Mouse (Mus musculus): ENCODE measurements around the gene Neil3. TPM values are rescaled to one million over a fixed set of nuclear protein-coding genes. Genes with fewer than 3 reads are reported as not detected.
"Not testable (repeated sequence)": the region's sequence is repeated elsewhere in the genome, so short reads cannot be mapped to it uniquely, and the experiment has no call there.

Neil3 gene
- polyA plus RNA-seq, 1 experiment from 2014 or later = 43.0 TPM

DNA sequence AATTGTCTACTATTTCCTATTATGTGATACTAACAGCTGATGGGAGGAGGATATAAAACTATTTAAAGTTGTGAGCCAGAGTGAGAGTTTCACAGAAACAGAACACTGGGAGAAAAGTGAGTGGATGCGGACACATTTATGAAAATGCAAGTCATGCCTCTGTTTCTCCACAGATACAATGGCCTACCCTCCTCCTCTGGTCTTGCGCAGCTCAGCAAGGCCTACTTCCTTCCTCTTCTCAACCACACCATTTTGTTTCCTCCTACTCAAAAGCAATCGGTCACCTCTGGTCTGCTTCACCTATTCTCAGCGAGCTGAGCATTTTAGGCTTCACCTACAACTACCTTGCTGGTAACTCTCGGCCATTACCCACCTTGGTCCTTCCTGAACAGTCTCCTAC lies 34.0 kb downstream of the Neil3 start:
- Histone ChIP-seq H3K4me2 (no peak overlapping the region), H3K36me3 (peaks cover 7% of the 10 kb centered on the region), H3K9me3 (no peaks in the 10 kb centered on the region), H3K27ac (no peak overlapping the region), H3K27me3 (no peaks in the 10 kb centered on the region), H3K9ac (no peak overlapping the region), H3K4me1 (no peaks in the 10 kb centered on the region), H3K4me3 (no peak overlapping the region)
- WGBS = 92% methylated on average over 5 of the region's 5 CpGs
- no peak for ATAC-seq (ENCODE audit: borderline replicate concordance, extremely low read depth, low FRiP score, low TSS enrichment)

DNA sequence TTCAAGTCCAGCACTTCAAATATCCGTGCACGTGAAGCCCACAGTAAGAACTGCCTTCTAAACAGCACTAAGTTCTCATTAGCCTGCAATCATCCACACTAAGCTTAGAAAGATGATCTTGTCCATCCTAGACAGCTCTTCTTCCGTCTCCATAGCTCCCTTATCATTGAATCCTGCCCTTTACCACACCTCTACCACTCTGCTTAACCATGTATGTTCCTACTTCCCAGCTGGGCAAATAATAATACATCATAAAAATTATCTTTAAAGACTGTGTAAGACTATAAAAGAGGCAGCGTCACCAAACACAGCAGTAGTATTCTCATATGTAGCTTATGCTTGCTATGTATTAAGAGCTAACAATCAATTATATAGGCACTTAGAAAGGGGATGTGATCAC lies 35.2 kb downstream of the Neil3 start:
- Histone ChIP-seq H3K27me3 (no peaks in the 10 kb centered on the region), H3K9ac (no peak overlapping the region), H3K9me3 (no peaks in the 10 kb centered on the region), H3K4me3 (no peak overlapping the region), H3K27ac (no peak overlapping the region), H3K4me2 (no peak overlapping the region), H3K36me3 (peaks cover 13% of the 10 kb centered on the region), H3K4me1 (no peaks in the 10 kb centered on the region)
- no peak for ATAC-seq (ENCODE audit: borderline replicate concordance, extremely low read depth, low FRiP score, low TSS enrichment)
- WGBS = 84% methylated on average over 4 of the region's 4 CpGs

- no peaks in the 10 kb centered on the region for H3K9me3 ChIP-seq
- H3K4me1 ChIP-seq = no peaks in the 10 kb centered on the region
- no peak overlapping the region for H3K4me3 ChIP-seq
- H3K27me3 ChIP-seq = no peaks in the 10 kb centered on the region
- no peak overlapping the region for H3K9ac ChIP-seq
- WGBS = 85% methylated on average over 3 of the region's 3 CpGs
- H3K4me2 ChIP-seq = no peak overlapping the region
- no peak for ATAC-seq (ENCODE audit: borderline replicate concordance, extremely low read depth, low FRiP score, low TSS enrichment)
- no peak overlapping the region for H3K27ac ChIP-seq
- H3K36me3 ChIP-seq = peaks cover 13% of the 10 kb centered on the region
Measured at GRCm38 (mm10) chr8:53600826-53601225, 38.0 kb downstream of the Neil3 start.

DNA sequence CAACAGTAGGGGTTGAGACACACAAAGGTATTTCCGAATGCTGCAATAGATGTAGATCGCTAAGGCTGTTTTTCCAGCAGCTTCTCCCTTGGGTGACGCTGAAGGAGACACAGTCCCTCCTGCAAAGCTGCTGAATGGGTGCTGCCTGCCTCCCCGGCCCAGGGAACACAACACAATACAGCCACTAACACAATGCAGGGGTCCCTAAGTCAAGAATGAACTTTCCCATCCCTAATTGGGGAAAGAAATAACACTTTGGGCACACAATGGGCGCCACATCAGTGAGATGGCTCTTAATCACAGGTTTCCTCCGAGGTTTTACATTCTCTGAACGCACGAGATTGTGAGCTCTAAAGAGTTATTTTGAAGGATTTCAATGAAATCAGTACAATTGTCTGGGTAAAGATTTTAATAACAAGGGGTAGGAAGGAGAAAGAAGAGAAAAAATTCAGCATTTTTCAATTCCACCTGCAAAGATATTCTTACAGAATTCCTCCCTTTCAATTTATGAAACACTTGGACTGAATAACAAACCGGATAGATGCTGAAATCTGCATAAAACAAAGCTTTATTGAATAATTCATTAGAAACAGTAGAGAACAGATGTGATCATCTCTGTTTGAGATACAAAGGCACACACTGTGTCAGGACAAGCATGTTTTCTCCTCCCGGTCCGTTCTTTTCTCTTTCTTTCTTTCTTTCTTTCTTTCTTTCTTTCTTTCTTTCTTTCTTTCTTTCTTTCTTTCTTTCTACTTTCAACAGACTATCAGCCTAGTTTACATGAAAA lies 38.6 kb downstream of the Neil3 start:
- H3K27me3 ChIP-seq = no peaks in the 10 kb centered on the region
- H3K4me3 ChIP-seq = no peak overlapping the region
- no peaks in the 10 kb centered on the region for H3K9me3 ChIP-seq
- no peak for ATAC-seq (ENCODE audit: borderline replicate concordance, extremely low read depth, low FRiP score, low TSS enrichment)
- no peak overlapping the region for H3K27ac ChIP-seq
- no peak overlapping the region for H3K4me2 ChIP-seq
- 92% methylated on average over 11 of the region's 11 CpGs for WGBS
- no peak overlapping the region for H3K9ac ChIP-seq
- H3K4me1 ChIP-seq = no peaks in the 10 kb centered on the region
- H3K36me3 ChIP-seq = peaks cover 13% of the 10 kb centered on the region

DNA sequence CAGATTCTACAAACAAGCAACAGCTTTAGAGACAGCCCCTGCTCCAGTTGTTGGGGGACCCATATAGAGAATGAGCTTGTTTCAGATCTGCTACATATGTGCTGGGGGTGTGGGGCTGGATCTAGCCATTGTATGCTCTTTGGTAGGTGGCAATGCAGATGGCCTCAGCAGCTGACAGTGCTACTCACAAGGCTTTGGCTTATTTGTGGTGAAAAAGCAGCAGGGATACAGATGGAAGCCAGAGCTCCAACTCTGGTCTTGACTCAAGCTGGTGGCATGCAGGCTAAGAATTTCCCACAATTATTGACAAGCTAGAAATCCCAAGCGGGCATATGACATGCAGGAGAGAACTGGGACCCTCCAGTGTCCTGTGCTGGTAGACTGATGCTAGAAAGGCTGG lies 40.8 kb downstream of the Neil3 start:
- peaks cover 13% of the 10 kb centered on the region for H3K36me3 ChIP-seq
- no peak overlapping the region for H3K27ac ChIP-seq
- H3K9ac ChIP-seq = no peak overlapping the region
- no peaks in the 10 kb centered on the region for H3K27me3 ChIP-seq
- WGBS = 77% methylated on average over 1 of the region's 1 CpGs
- H3K4me3 ChIP-seq = no peak overlapping the region
- no peaks in the 10 kb centered on the region for H3K4me1 ChIP-seq
- ATAC-seq (ENCODE audit: borderline replicate concordance, extremely low read depth, low FRiP score, low TSS enrichment) = no peak
- H3K9me3 ChIP-seq = no peaks in the 10 kb centered on the region
- no peak overlapping the region for H3K4me2 ChIP-seq

GRCm38 (mm10) chr8:53591777-53592176 lies 47.1 kb downstream of the Neil3 start:
- Histone ChIP-seq H3K36me3 (no peaks in the 10 kb centered on the region), H3K9me3 (no peaks in the 10 kb centered on the region), H3K4me1 (no peaks in the 10 kb centered on the region), H3K4me3 (no peak overlapping the region), H3K9ac (no peak overlapping the region), H3K27ac (no peak overlapping the region), H3K27me3 (no peaks in the 10 kb centered on the region), H3K4me2 (no peak overlapping the region)
- no peak for ATAC-seq (ENCODE audit: borderline replicate concordance, extremely low read depth, low FRiP score, low TSS enrichment)
- 91% methylated on average over 2 of the region's 2 CpGs for WGBS

DNA sequence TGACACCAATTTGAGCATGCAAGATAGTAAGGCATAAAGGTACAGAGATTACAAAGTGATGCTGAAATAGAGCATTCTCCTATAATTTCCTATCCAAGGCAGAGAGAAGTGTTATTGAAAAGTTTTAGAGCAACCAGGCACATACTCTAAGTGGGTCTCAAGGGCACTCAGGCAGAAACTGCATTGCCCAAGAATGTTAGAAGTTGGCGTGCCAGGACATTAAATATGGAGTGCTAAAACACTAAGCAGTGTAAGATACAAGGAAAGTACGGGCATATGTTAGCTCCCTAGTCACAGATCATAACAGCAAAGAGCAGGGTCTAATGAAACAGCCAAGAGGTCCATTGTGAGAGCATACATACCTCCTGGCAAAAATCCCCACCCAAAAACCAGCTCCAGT lies 65.3 kb downstream of the Neil3 start:
- no peak for ATAC-seq (ENCODE audit: borderline replicate concordance, extremely low read depth, low FRiP score, low TSS enrichment)
- Histone ChIP-seq H3K9me3 (no peaks in the 10 kb centered on the region), H3K9ac (no peak overlapping the region), H3K4me1 (no peaks in the 10 kb centered on the region), H3K4me3 (no peak overlapping the region), H3K36me3 (no peaks in the 10 kb centered on the region), H3K27ac (no peak overlapping the region), H3K27me3 (no peaks in the 10 kb centered on the region), H3K4me2 (no peak overlapping the region)
- 44% methylated on average over 2 of the region's 2 CpGs for WGBS

DNA sequence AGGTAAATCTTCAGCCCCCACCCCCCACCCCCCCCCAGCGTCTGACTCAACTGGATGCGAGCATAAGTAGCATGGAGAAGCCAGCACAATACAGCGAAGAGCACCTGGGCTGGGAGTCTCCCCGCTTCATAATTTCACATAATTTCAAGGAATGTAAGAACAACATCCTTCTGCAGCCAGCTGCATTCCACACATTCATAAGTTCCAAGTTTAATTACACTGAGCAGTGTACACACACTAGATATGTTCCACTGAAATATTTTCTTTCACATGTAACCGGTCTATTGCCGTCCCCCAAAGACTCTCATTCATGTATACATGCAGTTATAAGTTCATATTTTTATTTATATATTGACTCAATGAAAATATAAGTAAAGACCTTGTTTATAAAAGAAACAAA lies 72.6 kb downstream of the Neil3 start:
- H3K4me3 ChIP-seq = no peak overlapping the region
- H3K9me3 ChIP-seq = no peaks in the 10 kb centered on the region
- H3K9ac ChIP-seq = no peak overlapping the region
- no peaks in the 10 kb centered on the region for H3K27me3 ChIP-seq
- H3K4me2 ChIP-seq = no peak overlapping the region
- 68% methylated on average over 6 of the region's 6 CpGs for WGBS
- H3K4me1 ChIP-seq = no peaks in the 10 kb centered on the region
- no peak for ATAC-seq (ENCODE audit: borderline replicate concordance, extremely low read depth, low FRiP score, low TSS enrichment)
- H3K36me3 ChIP-seq = no peaks in the 10 kb centered on the region
- no peak overlapping the region for H3K27ac ChIP-seq

- no peaks in the 10 kb centered on the region for H3K4me1 ChIP-seq
- H3K4me2 ChIP-seq = no peak overlapping the region
- no peak overlapping the region for H3K4me3 ChIP-seq
- no peak overlapping the region for H3K27ac ChIP-seq
- ATAC-seq (ENCODE audit: borderline replicate concordance, extremely low read depth, low FRiP score, low TSS enrichment) = no peak
- H3K9me3 ChIP-seq = no peaks in the 10 kb centered on the region
- H3K36me3 ChIP-seq = no peaks in the 10 kb centered on the region
- WGBS = 82% methylated on average over 10 of the region's 10 CpGs
- H3K27me3 ChIP-seq = no peaks in the 10 kb centered on the region
- H3K9ac ChIP-seq = no peak overlapping the region
Measured at GRCm38 (mm10) chr8:53562441-53563040, 76.3 kb downstream of the Neil3 start.

- no peaks in the 10 kb centered on the region for H3K36me3 ChIP-seq
- no peaks in the 10 kb centered on the region for H3K9me3 ChIP-seq
- no peak for ATAC-seq (ENCODE audit: borderline replicate concordance, extremely low read depth, low FRiP score, low TSS enrichment)
- 87% methylated on average over 2 of the region's 2 CpGs for whole genome bisulfite sequencing
- H3K4me1 ChIP-seq = no peaks in the 10 kb centered on the region
- H3K9ac ChIP-seq = no peak overlapping the region
- no peak overlapping the region for H3K4me2 ChIP-seq
- H3K27ac ChIP-seq = no peak overlapping the region
- H3K27me3 ChIP-seq = no peaks in the 10 kb centered on the region
- H3K4me3 ChIP-seq = no peak overlapping the region
Measured at GRCm38 (mm10) chr8:53539585-53539984, 99.3 kb downstream of the Neil3 start.

GRCm38 (mm10) chr8:53538049-53538448 lies 100.8 kb downstream of the Neil3 start:
- not testable (repeated sequence) for ATAC-seq (ENCODE audit: borderline replicate concordance, extremely low read depth, low FRiP score, low TSS enrichment); H3K4me1 ChIP-seq; H3K27ac ChIP-seq; H3K9ac ChIP-seq; H3K27me3 ChIP-seq; H3K4me2 ChIP-seq; H3K4me3 ChIP-seq; H3K36me3 ChIP-seq; H3K9me3 ChIP-seq
- 71% methylated on average over 3 of the region's 3 CpGs for WGBS
